Mouse (Mus musculus): ENCODE results near the gene Mia2. TPM values are rescaled to one million over a fixed set of nuclear protein-coding genes. Genes with fewer than 3 reads are reported as not detected.
"Not testable (repeated sequence)": the region's sequence is repeated elsewhere in the genome, so short reads cannot be mapped to it uniquely, and the experiment has no call there.

The Mia2 gene
- polyA plus RNA-seq, 1 experiment from 2014 or later = 46.1 TPM

DNA sequence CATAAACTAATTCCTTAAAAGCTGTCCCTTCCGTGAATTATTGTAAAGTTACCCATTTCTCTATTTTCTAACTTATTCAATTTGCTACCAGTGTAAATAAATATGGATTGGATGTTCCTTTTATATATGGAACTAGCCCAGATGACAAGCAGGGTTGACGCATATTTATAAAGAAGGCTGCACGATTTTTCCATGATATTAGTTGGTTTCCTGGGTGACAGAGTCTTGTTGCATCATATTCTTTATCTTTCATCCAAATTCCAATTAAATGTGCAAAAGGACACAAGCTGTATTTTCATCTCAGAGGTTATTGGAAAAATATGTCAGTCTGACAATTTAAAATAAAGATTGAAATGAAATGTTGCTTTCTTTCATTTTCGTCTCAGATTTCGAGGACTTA is 142.8 kb downstream of the Mia2 start:
- ATAC-seq (ENCODE audit: insufficient read depth) = no peak
- H3K27me3 ChIP-seq = no peaks in the 10 kb centered on the region
- no peak overlapping the region for H3K4me3 ChIP-seq (replicated peaks)
- no peaks in the 10 kb centered on the region for H3K9me3 ChIP-seq (replicated peaks)
- H3K27ac ChIP-seq (replicated peaks) = no peak overlapping the region
- no peak overlapping the region for H3K4me2 ChIP-seq
- no peak overlapping the region for H3K9ac ChIP-seq
- WGBS (ENCODE audit: insufficient replicate concordance) = 74% methylated on average over 5 of the region's 5 CpGs
- no peaks in the 10 kb centered on the region for H3K36me3 ChIP-seq (replicated peaks)
- no peaks in the 10 kb centered on the region for H3K4me1 ChIP-seq (replicated peaks)

DNA sequence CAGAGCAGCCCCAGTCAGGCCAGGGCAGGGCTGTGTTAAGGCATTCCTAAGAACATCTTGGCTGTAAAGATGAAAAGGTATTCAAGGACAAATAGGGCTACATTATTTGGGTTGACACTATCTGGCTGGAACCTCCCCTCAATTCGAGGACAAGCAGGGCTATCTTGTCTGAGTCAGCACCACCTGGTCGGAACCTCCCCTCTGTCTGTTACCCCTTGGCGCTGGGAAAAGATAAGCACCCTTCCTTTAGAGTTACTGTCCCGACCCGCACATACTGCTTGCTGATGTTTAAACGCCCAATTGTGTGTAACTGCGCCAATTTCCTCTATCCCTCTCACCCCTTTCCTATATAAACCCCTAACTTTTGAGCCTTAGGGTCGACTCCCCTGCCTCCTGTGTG is 145.4 kb downstream of the Mia2 start:
- ATAC-seq (ENCODE audit: insufficient read depth); H3K9ac ChIP-seq; H3K4me1 ChIP-seq (replicated peaks); H3K27ac ChIP-seq (replicated peaks); H3K36me3 ChIP-seq (replicated peaks); H3K27me3 ChIP-seq; H3K4me2 ChIP-seq; H3K4me3 ChIP-seq (replicated peaks); H3K9me3 ChIP-seq (replicated peaks): not testable (repeated sequence)
- WGBS (ENCODE audit: insufficient replicate concordance) = 59% methylated on average over 8 of the region's 8 CpGs

Small RNA genes lying within 50 kb of the gene (microRNA-seq; reads per million reads assigned to microRNA genes)
- not detected for gene Gm27284

Other genes with a start within 250 kb of the Mia2 start
- gene Sec23a, start 83.8 kb upstream of the Mia2 start, polyA plus RNA-seq (2015; fragmentation: Nextera tagmentation; extraction: Ambion mirVana) = 25.1 and 25.7 TPM in 2 replicates
- gene Gemin2, start 82.4 kb upstream of the Mia2 start, polyA plus RNA-seq (2015; fragmentation: Nextera tagmentation; extraction: Ambion mirVana) = 15.7 and 17.7 TPM in 2 replicates
- 46.7 and 50.4 TPM in 2 replicates for gene Trappc6b, start 34.3 kb upstream of the Mia2 start, polyA plus RNA-seq (2015; fragmentation: Nextera tagmentation; extraction: Ambion mirVana)
- gene Pnn, start 28.9 kb upstream of the Mia2 start, polyA plus RNA-seq (2015; fragmentation: Nextera tagmentation; extraction: Ambion mirVana) = 28.5 and 34.7 TPM in 2 replicates
- 7.6 and 7.8 TPM in 2 replicates for gene Fbxo33, start 123.9 kb downstream of the Mia2 start, polyA plus RNA-seq (2015; fragmentation: Nextera tagmentation; extraction: Ambion mirVana)